Mouse (Mus musculus) left cerebral cortex, adult 9 months (tissue): ENCODE measurements around the gene Nudt8.
"Not testable (repeated sequence)": the region's sequence is repeated elsewhere in the genome, so short reads cannot be mapped to it uniquely, and the experiment has no call there.

Experiments
- DNase-seq, 2 experiments: peaks; one replicate each; pipeline ENCODE4 v3.0.0; 2022; ENCODE audit warnings: low spot score in 2 of 2

Nudt8 gene

DNA sequence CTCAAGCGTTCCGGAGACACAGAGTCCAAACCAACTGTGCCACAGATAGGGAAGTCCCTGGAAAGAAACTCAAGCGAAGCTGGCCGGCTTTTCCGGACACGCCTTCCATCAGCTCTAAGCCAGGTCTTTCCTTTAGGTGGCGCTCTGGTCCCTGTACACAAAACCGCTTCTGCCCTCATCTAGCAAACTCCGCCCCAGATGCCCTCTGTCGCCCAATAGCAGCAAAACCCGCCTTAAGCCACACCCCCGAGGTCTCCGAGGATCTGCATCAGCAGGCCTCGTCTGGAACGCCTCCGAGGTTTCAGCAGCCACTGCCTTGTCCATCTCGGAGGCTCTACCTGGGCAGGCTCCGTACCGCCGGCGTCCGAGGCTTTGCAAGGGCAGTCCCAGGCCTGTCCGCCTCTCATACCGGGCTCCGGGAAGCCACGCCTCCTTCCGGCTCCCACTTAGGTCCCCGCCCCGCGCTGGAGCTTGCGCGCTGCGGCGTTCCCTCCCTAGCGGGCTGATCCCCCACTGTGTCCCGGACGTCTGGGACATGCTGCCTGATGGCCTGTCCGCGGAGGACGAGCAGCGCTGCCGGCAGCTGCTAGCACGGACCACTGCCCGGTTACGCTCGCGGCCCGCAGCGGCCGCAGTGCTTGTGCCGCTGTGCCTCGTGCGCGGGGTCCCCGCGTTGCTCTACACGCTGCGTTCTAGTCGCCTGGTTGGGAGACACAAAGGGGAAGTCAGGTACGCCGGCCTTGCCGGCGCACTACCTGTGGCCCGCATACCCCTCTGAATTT, at the start of gene Nudt8, which contains the start of gene Gm49405:
Nudt8 (plus strand) TSS at position 462 of the 782 bp plus-strand sequence.
Gm49405 (plus strand) TSS at position 508 of the 782 bp plus-strand sequence.
- peak; percentile 90 to 98 for DNase-seq

DNA sequence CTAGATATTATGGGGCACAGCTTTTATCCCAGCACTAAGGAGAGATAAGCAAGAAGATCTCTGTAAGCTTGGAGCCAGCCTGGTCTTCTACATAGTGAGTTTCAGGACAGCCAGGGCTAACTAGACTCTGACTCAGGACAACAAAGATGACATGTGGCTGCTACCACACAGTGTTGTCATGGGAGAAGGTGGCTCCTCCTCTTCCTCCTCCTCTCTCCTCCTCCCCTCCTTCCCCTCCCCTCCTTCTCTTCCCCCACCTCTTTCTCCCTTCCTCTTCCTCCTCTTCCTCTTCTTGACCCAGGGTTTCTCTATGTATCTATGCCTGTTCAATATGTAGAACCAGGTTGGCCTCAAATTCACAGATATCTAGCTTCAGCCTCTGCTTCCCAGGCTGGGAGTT, 48.9 kb upstream of the Nudt8 start:
- DNase-seq, result no peak

DNA sequence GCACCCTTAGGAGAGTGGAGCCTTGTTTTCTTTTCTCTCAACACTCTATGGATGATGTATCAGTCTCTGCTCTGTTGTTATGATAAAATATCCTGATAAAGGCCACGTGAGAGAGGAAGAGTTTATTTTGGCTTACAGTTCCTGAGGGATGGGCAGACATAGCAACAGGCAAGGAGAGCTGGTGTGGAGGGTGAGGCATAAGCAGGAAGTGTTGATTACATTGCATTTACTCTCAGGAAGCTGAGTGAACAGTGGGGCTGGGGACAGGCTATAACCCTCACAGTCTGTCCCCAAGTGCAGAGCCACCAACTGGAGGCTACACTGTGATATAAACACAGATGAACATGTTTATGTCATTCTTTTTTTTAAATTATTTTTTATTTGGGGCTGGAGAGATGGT, 48.3 kb upstream of the Nudt8 start:
- DNase-seq, result no peak

DNA sequence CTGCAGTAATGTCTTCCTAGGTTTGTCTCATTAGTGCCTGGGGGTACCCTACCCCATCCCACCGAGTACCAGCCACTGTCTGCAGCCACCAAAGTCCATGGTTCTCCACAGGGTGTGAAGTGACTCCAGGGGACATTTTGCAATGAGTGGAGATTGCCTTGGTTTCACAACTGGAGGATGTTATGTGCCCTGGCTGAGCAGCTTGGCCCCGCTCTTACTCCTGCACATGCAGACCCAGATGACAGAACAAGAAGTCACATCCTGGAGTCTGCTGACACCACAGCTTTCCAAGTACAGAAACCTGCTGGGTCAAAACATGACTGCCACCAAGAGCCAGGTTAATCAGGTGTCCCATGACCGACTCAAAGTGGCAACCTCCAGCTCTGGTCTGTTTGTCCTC, 45.3 kb upstream of the Nudt8 start:
- DNase-seq, result no peak

DNA sequence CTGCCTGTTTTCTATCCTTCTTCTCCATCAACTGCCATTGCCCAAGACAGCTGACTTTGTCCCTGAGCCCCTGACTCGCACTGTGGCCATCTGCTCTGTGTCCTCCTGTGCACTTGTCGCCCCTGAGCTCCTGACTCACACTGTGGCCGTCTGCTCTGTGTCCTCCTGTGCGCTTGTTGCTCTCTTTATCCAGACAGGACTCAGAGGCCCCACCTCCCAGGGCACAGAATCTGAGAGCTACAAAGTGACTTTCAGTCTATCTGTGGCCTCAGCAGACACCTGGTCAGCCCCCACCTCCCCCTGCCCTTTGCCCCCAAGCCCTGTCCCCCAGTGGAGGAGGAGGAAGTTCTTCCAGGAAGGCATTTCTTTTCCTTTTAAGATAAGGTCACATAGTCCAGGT, 44.6 kb upstream of the Nudt8 start:
- no peak for DNase-seq

DNA sequence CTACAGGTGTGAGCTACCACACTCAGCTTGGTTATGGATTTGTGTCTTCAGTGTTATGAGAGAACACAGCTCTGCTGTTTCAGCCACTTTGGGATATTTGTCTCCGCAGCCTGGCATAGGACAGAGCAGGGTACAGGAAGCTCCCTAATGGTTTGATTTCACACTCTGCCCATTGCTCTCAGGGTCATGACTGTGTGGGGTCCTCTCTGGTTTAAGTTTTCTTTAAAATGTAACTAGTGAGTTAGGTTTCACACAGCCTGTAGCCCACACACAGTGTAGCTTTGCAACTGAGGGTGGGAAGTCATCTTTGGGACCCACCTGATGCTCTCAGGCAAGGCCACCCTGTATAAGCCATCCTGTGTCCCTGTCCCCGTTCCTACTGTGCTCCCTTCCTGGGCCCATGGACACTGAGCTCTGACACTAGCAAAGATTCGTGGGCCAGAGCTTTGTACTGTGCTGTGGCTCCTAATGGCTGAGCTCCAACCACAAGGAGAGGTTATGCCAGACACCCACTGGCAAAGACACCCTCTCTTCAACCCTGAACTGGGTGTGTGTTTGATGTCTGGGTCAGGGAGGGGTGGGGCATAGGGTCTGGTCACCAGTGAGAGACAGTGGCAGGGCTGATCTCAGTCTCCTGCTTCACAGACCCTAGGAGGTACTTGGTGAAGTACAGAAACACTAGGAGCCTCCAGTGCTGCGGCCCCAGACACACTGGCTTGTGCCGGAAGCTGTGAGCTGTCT, 42.9 kb upstream of the Nudt8 start:
- DNase-seq, result not testable (repeated sequence)

DNA sequence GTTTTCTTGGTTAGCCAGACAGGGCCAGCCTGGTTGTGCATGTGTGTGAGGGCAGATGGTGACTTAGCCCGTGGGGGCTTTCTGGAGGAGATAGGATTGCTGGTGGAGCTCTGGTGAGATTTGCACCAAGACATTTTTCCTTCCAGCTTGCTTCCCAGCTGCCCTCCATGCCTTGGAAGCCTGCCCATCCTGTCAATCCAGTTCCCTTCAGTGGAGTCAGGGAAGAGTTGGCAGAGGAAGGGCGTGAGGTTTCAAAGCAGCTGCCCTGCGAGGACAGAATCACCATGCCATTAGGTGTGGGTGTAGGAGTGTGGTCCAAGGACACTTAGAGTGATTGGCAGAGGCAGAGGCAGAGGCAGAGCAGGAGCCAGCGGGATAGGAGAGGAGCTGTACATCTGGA, 41.9 kb upstream of the Nudt8 start, which contains the start of gene Aldh3b3:
Aldh3b3 (plus strand) TSS at position 176 of the 400 bp plus-strand sequence.
- DNase-seq, result no peak

DNA sequence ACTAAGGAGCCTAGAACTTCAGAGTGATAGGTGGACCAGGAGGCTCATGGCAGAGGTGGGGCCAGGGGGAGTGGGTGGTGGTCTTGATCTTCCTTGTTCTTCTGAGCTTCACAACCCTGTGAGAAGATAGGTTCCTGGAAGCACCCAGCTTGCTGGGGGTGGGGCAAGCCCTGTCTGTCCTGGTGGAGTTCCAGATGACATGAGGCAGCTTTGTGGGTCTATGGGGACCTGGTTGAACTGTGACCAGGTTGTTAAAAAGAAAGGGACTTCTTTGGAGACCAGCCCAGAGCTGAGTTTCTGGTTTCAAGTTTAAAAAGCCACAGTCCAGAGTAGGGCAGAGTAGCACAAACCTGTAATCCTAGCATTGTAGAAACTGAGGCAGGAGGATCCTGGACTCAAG, 41.4 kb upstream of the Nudt8 start:
- DNase-seq, result no peak

DNA sequence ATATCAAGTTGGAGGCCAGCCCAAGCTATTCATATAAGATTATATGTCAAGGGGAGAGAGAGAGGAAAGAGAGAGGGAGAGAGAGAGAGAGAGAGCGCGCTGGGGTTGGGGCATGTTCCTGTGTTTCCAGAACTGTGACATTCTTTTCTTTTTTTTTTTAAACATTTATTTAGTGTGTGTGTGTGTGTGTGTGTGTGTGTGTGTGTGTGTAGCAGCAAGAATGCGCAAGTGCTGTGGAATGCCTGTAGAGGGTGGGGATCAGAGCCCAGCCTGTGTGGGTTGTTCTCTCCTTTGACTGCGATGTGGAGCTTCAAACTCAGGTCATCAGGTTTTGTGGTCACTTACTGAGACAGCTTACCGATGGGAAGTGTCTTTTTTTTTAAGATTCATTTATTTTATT, 40.2 kb upstream of the Nudt8 start:
- no peak for DNase-seq

DNA sequence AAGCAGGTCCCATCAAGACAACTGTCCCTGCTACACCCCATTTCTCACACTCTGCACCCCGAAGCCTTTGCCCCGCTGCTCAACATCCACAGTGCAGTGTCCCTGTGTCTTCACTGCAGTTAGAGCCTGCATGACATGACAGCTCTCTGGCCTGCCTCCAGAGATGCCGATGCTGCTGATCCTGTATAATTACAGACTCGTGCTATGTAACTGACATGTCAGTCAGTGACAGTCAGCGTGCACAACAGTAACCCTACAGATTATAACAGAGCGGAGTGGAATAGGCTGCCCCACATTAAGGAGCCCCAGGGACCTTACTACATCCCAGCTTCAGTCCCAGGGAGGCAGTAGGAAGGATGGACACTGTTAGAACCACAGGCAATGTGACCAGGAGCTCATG, 38.6 kb upstream of the Nudt8 start:
- DNase-seq, result not testable (repeated sequence)

DNA sequence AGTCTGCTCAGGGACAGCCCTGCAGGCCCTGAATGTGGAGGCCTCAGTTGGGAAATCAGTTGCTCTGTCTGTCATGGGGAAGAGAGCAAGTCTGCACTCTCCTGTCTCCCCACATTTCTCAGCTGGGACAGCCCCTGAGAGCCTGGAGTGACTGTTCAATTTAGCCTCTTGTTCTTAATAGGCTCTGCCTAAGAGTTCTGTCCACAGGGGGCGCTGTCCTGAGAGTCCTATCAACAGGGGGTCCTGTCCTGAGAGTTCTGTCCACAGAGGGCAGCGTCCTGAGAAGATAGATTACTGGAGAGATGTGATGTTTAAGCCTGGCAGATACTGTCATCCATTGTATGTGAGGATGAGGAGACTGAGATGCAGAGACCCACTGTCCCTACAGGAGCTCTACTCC, 37.9 kb upstream of the Nudt8 start:
- no peak for DNase-seq

DNA sequence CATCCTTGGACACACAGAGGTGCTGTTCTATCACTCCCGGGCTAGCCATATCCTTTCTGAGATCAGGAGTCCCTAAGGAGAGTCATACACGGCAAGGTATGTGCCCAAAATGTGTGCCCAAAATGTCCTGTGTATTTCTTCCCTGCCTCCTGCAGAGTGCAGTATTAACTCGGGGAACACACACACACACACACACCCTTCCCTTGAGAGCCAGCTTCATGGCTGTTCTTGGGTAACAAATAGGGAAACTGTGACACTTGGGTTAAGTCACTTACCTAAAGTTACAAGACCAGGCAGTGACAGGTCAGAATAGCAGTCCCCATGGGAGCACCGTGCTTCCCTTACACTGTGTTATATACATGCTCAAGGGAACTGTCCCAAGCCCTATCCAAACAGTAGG, 36.4 kb upstream of the Nudt8 start:
- DNase-seq, result no peak

DNA sequence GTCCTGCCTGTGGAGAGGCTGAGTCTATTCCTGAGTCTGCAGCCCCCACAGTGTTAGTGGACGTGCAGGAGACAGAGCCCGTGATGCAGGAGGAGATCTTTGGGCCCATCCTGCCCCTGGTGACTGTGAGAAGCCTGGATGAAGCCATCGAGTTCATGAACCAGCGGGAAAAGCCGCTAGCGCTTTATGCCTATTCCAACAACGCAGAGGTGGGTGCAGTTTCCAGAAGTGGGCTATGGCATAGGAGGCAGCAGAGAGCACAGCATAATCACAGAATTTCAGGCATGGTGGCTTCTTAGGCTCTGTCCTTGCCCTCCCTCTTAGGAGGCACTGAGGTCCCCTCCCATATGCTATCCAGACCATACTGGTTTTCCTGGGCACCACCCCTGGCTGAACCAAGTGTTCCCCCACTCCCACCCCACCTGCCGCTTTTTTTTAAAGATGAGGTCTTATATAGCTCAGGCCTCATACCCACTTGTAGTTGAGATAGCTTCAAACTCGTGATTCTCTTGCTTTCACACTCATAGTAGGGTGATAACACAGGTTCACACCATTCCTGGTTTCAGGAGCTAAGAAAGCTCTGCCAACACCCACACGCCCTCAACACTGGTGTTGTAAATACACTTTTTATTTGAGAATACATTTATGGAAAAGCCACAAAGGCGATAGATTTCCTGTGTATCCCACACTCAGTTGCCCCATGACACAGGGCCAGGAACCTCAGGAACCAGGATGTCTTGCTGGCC, 33.9 kb upstream of the Nudt8 start:
- no peak for DNase-seq

DNA sequence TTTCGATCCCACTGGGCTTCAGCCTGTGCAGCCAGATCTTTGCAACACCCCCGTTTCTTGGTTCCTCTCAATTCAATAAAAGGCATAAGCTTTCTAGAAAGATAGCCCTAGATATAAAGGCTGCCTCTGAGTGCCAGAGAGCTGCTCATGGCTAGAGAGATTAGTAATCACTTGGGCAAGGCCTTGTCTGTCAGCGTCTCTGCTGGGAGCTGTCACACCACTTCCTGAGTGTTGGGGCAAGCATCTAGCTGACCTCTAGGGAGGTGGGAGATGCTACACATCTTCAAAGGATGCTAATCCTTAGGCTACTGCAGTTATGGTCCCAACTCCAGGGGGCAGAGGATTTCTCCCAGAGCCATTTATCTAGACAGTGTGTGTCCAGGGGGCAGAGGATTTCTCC, 33.1 kb upstream of the Nudt8 start:
- DNase-seq, result no peak

DNA sequence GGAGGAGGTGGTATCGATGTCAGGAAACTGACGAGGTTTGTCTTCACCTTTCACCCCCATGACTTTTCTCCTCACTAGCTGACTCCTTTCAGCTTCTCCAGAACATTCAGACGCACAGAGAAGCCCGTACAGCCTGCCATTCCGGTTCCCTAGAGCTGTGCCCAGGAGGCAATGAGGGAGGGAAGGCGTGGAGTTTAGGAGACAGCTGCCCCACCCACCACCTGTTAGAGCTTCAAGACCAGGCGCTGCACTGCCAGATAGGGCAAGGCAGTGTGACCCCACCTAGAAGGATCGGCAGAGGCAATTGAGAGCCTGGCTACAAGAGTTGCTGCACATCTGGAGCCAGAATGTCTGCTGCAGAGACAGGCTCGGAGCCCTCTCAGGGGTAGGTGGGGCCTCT, 28.2 kb upstream of the Nudt8 start, which contains the start of gene Aldh3b2:
Aldh3b2 (plus strand) TSS at position 100 of the 400 bp plus-strand sequence.
- DNase-seq, result no peak

DNA sequence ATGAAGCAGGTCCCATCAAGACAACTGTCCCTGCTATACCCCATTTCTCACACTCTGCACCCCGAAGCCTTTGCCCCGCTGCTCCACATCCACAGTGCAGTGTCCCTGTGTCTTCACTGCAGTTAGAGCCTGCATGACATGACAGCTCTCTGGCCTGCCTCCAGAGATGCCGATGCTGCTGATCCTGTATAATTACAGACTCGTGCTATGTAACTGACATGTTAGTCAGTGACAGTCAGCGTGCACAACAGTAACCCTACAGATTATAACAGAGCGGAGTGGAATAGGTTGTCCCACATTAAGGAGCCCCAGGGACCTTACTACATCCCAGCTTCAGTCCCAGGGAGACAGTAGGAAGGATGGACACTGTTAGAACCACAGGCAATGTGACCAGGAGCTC, 25.8 kb upstream of the Nudt8 start:
- DNase-seq, result not testable (repeated sequence)

DNA sequence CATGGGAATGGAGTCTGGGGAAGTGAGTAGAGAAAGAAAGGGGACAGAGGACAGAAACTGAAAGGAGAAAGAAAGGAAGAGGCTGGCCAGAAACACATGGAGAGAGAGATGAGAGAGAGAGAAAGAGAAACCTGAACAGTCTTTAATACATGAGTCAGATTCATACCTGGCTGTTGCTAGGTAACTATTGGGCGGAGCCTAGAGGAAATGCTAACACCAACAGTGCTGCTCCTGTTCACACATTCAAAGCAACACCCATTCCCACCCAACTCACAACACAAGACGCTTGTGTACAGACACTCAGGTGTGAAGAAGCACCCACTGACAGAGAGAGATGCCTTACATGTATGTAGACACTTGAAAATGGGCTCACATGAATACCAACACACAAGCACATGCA, 24.5 kb upstream of the Nudt8 start:
- no peak for DNase-seq

DNA sequence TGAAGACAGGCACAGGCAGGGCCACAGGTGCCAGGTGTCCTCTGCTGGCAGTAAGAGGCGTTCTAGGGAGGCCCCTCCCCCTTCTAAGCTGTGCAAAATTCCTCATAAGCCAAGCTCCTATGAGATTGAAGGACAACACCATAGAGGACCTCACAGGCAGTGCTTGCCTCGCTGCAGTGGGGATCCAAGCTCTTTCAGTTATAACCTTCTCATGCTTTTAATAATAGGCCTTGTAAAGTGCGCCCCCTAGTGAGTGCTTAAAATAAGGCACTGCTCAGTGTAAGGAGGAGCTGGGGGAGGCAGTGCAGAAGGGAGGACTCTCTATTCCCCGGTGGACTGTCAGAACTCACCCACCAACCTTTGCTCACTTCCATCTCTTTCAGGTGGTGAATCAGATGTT, 20.1 kb upstream of the Nudt8 start:
- DNase-seq, result peak in 1 of 2 experiments; percentile 90

DNA sequence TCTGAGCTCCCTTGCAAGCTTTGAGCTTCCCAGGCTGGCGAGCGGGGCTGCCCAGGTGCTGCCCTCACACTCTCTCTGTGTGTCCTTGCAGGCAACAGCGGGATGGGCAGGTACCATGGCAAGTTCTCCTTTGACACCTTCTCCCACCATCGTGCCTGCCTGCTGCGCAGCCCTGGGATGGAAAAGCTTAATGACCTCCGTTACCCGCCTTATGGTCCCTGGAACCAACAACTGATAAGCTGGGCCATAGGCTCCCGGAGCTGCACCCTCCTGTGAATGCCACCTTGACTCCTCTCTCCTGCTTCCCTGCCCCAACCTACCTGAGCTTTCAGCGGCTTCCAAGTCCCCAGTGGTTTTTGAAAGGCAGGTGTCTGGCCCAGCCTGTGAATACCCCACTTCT, 19.5 kb upstream of the Nudt8 start:
- DNase-seq, result no peak

DNA sequence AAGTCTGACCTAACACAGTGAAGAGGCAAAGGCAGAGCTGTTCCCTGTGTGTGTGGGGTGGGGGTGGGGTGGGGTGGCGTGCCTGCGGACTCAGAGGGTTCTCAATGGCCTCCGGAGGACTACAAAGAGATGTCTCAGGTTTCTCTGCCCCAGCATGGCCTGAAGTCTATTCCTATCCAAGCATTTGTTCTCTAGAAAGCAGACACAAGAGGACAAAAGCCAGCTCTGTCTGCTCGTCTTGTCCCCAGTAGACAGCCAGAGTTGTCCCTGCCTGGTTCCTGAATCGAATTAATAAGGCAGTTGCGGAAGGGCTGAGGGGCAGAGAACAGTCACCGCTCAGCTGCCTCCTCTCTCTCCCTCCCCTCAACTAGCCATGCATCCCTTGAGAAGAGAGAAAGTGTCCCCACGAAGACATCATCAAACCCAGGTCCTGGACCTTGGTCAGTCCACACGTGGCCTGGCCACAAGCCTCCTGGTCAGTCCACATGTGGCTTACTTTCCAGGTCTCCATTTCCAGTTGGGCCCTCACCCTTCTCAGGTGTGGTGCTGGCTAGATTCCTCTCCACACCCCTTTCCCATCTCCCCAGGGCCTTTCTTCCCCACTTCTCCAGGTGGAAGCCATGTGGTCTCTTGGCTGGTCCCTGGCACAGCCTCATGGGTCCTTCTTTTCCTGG, 16.7 kb upstream of the Nudt8 start:
- no peak for DNase-seq

DNA sequence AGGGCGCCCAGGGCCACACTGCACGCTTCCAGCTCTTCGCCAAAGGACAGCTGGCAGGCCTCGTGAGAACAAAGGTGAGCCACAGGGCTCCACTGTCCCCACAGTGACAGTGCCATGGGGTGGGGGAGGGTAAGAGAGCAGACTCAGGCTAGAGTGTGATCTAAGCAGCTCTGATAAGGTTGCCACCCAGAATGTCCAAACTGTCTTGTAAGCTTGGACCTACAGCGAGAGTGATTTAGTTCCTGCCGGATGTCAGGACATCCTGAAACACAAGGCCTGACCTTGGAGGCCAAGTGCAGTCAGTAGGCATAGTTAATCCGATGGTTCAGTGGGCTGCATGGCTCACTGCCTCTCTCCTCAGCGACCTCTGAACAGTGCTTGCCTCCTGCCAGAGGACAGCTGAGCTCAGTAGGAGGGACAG, 15.1 kb upstream of the Nudt8 start:
- DNase-seq, result no peak

DNA sequence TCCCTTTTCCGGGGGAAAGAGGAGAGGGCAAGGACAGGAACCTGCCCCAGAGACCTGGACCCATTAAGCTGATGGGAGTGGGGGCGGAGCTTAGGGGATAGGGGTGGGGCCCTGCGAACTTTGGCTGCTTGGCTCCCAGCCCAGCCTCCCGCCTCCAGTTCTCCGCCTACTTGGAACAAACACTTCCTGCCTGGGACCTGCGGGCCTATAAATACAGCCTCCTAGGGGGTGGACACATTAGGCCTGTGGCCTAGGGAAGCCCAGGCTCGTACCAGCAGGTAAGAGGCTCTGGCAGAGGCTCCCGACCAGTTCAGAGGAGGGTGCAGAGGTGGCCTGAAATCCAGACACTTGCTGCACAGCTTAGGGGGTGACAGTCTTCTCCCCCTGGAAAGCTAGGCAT, 14.0 kb upstream of the Nudt8 start, which contains the start of gene Acy3:
Acy3 (plus strand) TSS at position 237 of the 400 bp plus-strand sequence.
- peak in 1 of 2 experiments; percentile 43 for DNase-seq
